Mouse (Mus musculus) heart, adult 8-10 months (tissue): Measurements from ENCODE around the gene Daxx. TPM values are rescaled to one million over a fixed set of nuclear protein-coding genes. Genes with fewer than 3 reads are reported as not detected.

Experiments
- DNase-seq: peaks from one replicate; pipeline ENCODE4 v3.0.0; 2022; ENCODE audit warnings: low spot score
- total RNA-seq, 4 experiments: library from RNA; stranded (reverse); gene quantifications; 2 replicates each; pipeline ENCODE4 v1.2.4; 2022

The Daxx gene
- total RNA-seq, 4 experiments from 2014 or later = 11.5 to 16.2 (median 13.7) TPM

GRCm38 (mm10) chr17:33920282-33921097 lies 11.3 kb downstream of the Daxx start:
- peak; percentile 82 for DNase-seq

- no peak for DNase-seq
Observed at GRCm38 (mm10) chr17:33921361-33921760, 12.1 kb downstream of the Daxx start.

- no peak for DNase-seq
Observed at GRCm38 (mm10) chr17:33924577-33925283, 15.5 kb downstream of the Daxx start.

- no peak for DNase-seq
Observed at GRCm38 (mm10) chr17:33925406-33926116, 16.3 kb downstream of the Daxx start.

GRCm38 (mm10) chr17:33926207-33926932 lies 17.2 kb downstream of the Daxx start:
- DNase-seq = no peak

GRCm38 (mm10) chr17:33928251-33928947 lies 19.2 kb downstream of the Daxx start:
- no peak for DNase-seq

GRCm38 (mm10) chr17:33929371-33930279 lies 20.4 kb downstream of the Daxx start, which contains the start of gene Rgl2:
Gene Rgl2, plus strand, starts transcription at chr17:33929543.
- peak; percentile 85 for DNase-seq

GRCm38 (mm10) chr17:33930280-33931158 lies 21.3 kb downstream of the Daxx start:
- DNase-seq = peak; percentile 53

GRCm38 (mm10) chr17:33931159-33931866 lies 22.1 kb downstream of the Daxx start:
- DNase-seq = no peak

GRCm38 (mm10) chr17:33931947-33932346 lies 22.7 kb downstream of the Daxx start:
- DNase-seq = no peak

- no peak for DNase-seq
Observed at GRCm38 (mm10) chr17:33932448-33932847, 23.2 kb downstream of the Daxx start.

GRCm38 (mm10) chr17:33932970-33933369 lies 23.8 kb downstream of the Daxx start:
- DNase-seq = no peak

- no peak for DNase-seq
Observed at GRCm38 (mm10) chr17:33935422-33936055, 26.3 kb downstream of the Daxx start.

GRCm38 (mm10) chr17:33936993-33937392 lies 27.8 kb downstream of the Daxx start:
- no peak for DNase-seq

- no peak for DNase-seq
Observed at GRCm38 (mm10) chr17:33938783-33939182, 29.6 kb downstream of the Daxx start.

GRCm38 (mm10) chr17:33940206-33940805 lies 31.1 kb downstream of the Daxx start, which contains the start of the genes Pfdn6 and Wdr46:
Gene Pfdn6, minus strand, starts transcription at chr17:33940343.
Gene Wdr46, plus strand, starts transcription at chr17:33940660.
- peak; percentile 93 for DNase-seq

GRCm38 (mm10) chr17:33940981-33941380 lies 31.8 kb downstream of the Daxx start:
- DNase-seq = no peak
